In the genomic region with DNA sequence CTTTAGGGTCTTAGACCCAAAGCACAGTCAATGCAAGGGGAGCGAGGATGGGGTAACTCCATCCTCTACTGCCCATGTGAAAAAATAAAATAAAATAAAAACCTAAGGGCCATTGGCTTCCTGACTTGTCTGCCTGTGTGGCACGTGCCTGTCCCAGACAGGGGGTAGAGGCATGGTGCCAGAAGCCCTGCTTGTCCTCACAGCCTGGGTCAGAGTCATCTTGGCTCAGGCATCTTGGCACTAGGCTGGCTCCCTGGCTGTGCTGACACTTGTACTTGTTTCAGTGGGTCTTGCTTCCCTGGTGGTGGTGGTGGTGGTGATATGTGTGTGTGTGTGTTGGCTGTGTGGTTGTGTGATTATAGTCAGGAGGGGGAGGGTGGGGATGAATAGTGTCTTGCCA, we compare ENCODE assay signal across 11 mouse cellular contexts. TPM values are rescaled to one million over a fixed set of nuclear protein-coding genes. Genes with fewer than 3 reads are reported as not detected.
DNase-seq lines count a peak whose midpoint lies in the region; ATAC-seq and TF ChIP-seq lines count a peak whose summit lies in the region.
"Had no signal": no experiment of that assay in that cellular context is flagged by ENCODE, and none has a peak within 500 bp of the region (broad histone marks: within the 10 kb centered on the region; RNA-seq: fewer than 3 reads in every experiment).

No protein-coding gene starts in this region.

- H3K27ac ChIP-seq in kidney, adult 2 months (ENCODE audit: insufficient read depth, low read depth, low read length): peak overlapping the region; percentile 29; the same call in 1 of the 2 replicates
- H3K27ac ChIP-seq in kidney, embryonic 14.5 days (ENCODE audit: low read depth, low read length): no peak overlapping the region
- H3K27ac ChIP-seq in cerebellum, adult 2 months (ENCODE audit: insufficient read depth, low read length): no peak overlapping the region
- H3K27ac ChIP-seq: forebrain, embryonic 13.5 days; kidney, postnatal 0 days had no signal

- TF ChIP-seq CTCF in kidney, adult 2 months (conservative IDR thresholded peaks at IDR 0.05; ENCODE audit: insufficient read depth, insufficient read length, low read depth, low read length): no peak
- no peak for TF ChIP-seq CTCF in cerebellum, adult 2 months (IDR thresholded peaks at IDR 0.05; ENCODE audit: borderline replicate concordance, insufficient read depth, low read depth, low read length)

- H3K9ac ChIP-seq in kidney, embryonic 14.5 days (ENCODE audit: low read depth, low read length): no peak overlapping the region
- H3K9ac ChIP-seq: forebrain, embryonic 13.5 days had no signal

- peak; percentile 95 for DNase-seq in kidney, adult 2 months
- DNase-seq in adrenal gland, adult 8-10 months: peak; percentile 60
- DNase-seq in cerebellum, adult 2 months: peak; percentile 44 to 67
- peak; percentile 91 to 93 for DNase-seq in kidney, adult 8-10 months
- DNase-seq in left cerebral cortex, adult 8-10 months (ENCODE audit: low spot score in 2 of 2): no peak
- no peak for DNase-seq in urinary bladder, postnatal 10 days (ENCODE audit: low spot score)
- DNase-seq: thymus, adult 18-20 months had no signal

- no peaks in the 10 kb centered on the region for H3K9me3 ChIP-seq in kidney, embryonic 14.5 days (ENCODE audit: control insufficient read depth, low read length)
- H3K9me3 ChIP-seq: forebrain, embryonic 13.5 days had no signal

- 38% methylated on average over 2 of the region's 2 CpGs for WGBS in kidney, adult 2 months
- 88% methylated on average over 2 of the region's 2 CpGs for WGBS in kidney, embryonic 14.5 days
- WGBS in cerebellum, adult 2 months: 51% methylated on average over 2 of the region's 2 CpGs

- no peaks in the 10 kb centered on the region for H3K27me3 ChIP-seq in kidney, adult 2 months (replicated peaks; ENCODE audit: control insufficient read depth, insufficient read depth, low read length)
- no peaks in the 10 kb centered on the region for H3K27me3 ChIP-seq in kidney, embryonic 14.5 days (ENCODE audit: control insufficient read depth, insufficient read depth, low read length)
- H3K27me3 ChIP-seq in cerebellum, adult 2 months (ENCODE audit: control insufficient read depth, insufficient read depth, low read length): no peaks in the 10 kb centered on the region

- H3K36me3 ChIP-seq in kidney, adult 2 months (ENCODE audit: control insufficient read depth, insufficient read depth, low read length): no peaks in the 10 kb centered on the region
- H3K36me3 ChIP-seq in kidney, embryonic 14.5 days (ENCODE audit: control insufficient read depth, insufficient read depth, low read length): peaks cover 10% of the 10 kb centered on the region

- H3K4me2 ChIP-seq in kidney, embryonic 14.5 days (replicated peaks; ENCODE audit: low read depth, low read length): no peak overlapping the region
- H3K4me2 ChIP-seq: forebrain, embryonic 13.5 days had no signal

- H3K4me1 ChIP-seq in kidney, adult 2 months (ENCODE audit: control insufficient read depth, insufficient read depth, low read length): peaks cover 21% of the 10 kb centered on the region
- H3K4me1 ChIP-seq in kidney, embryonic 14.5 days (ENCODE audit: control insufficient read depth, insufficient read depth, low read length): peaks cover 17% of the 10 kb centered on the region; the same call in 1 of the 2 replicates
- H3K4me1 ChIP-seq in cerebellum, adult 2 months (ENCODE audit: control insufficient read depth, insufficient read depth, low read length): peaks cover 17% of the 10 kb centered on the region

- no peak overlapping the region for H3K4me3 ChIP-seq in kidney, adult 2 months (ENCODE audit: insufficient read depth, low read depth, low read length)
- H3K4me3 ChIP-seq in kidney, embryonic 14.5 days (ENCODE audit: low read length): no peak overlapping the region
- no peak overlapping the region for H3K4me3 ChIP-seq in cerebellum, adult 2 months (replicated peaks; ENCODE audit: insufficient read depth, low read depth, low read length)
- H3K4me3 ChIP-seq: forebrain, embryonic 13.5 days had no signal

- no peak for ATAC-seq in kidney, embryonic 14.5 days (ENCODE audit: low FRiP score, low TSS enrichment)
- ATAC-seq: activated CD4-positive, CD25-positive, alpha-beta regulatory T cell, adult 4 months; forebrain, embryonic 13.5 days had no signal

- no peak for TF ChIP-seq POLR2A in kidney, adult 2 months (IDR thresholded peaks at IDR 0.05; ENCODE audit: low read depth, low read length)
- no peak for TF ChIP-seq POLR2A in cerebellum, adult 2 months (IDR thresholded peaks at IDR 0.05; ENCODE audit: borderline replicate concordance, insufficient read depth, low read length)

RNA-seq across cellular contexts. Expression of a gene that starts 4.3 kb away (rescaled TPM):
- 97.0 and 104 TPM in 2 replicates for polyA plus RNA-seq in kidney, adult 2 months (2012; rRNA removed)
- 18.3 and 22.9 TPM in 2 replicates for polyA plus RNA-seq in kidney, embryonic 14.5 days (2014; fragmentation: Nextera tagmentation; extraction: Ambion mirVana)
- 100 to 1,000 TPM in 1 of 4 experiments, 10 to 100 TPM in 3; 37.9 to 108 (median 75.8) TPM for total RNA-seq in adrenal gland, adult 8-10 months (2022)
- 18.1 and 19.0 TPM in 2 replicates for polyA plus RNA-seq in cerebellum, adult 2 months (2012; rRNA removed)
- total RNA-seq in left cerebral cortex, adult 8-10 months (2022): 10 to 100 TPM; 18.5 to 19.6 (median 19.0) TPM

RNA-seq across cellular contexts. Expression of a gene that starts 46.5 kb away (rescaled TPM):
- polyA plus RNA-seq in kidney, adult 2 months (2012; rRNA removed): 6.3 and 7.2 TPM in 2 replicates
- polyA plus RNA-seq in kidney, embryonic 14.5 days (2014; fragmentation: Nextera tagmentation; extraction: Ambion mirVana): 9.6 and 15.7 TPM in 2 replicates
- 10 to 100 TPM; 17.3 to 19.7 (median 18.9) TPM for total RNA-seq in adrenal gland, adult 8-10 months (2022)
- 11.2 and 11.3 TPM in 2 replicates for polyA plus RNA-seq in cerebellum, adult 2 months (2012; rRNA removed)
- 10 to 100 TPM; 14.0 to 16.1 (median 15.1) TPM for total RNA-seq in left cerebral cortex, adult 8-10 months (2022)

Comparison
In these comparisons a context has a peak if more than half of its experiments do, and no peak if none do; other contexts are left out.
1. DNase-seq: peak in kidney, adult 2 months (single experiment), adrenal gland, adult 8-10 months (single experiment), cerebellum, adult 2 months (2 of 2) and kidney, adult 8-10 months (2 of 2); none in left cerebral cortex, adult 8-10 months (0 of 2) and urinary bladder, postnatal 10 days (single experiment).